Mouse (Mus musculus) megakaryocyte, adult 5-6 weeks (primary cell): ENCODE measurements around the gene Cacna1e. TPM values are rescaled to one million over a fixed set of nuclear protein-coding genes. Genes with fewer than 3 reads are reported as not detected.

Source experiments
- ATAC-seq: 2 replicates; pipeline ENCODE4 v1.8.0; 2016; ENCODE audit warnings: mild to moderate bottlenecking, inconsistent platforms; ENCODE audit not compliant: poor library complexity, severe bottlenecking
- total RNA-seq, 2 experiments: library from RNA; stranded (forward) in 1 of 2; stranded (reverse) in 1 of 2; fragments of 153-499, 151-499 nt in 1 of 2; fragments of 221-1000, 200-1000 nt in 1 of 2; gene quantifications; 2 replicates each; pipeline versions ENCODE4 v1.2.3 to v1.2.4; 2015 to 2017

The Cacna1e gene
- total RNA-seq, 2 experiments from 2014 or later: 0.02 to 0.26 TPM

DNA sequence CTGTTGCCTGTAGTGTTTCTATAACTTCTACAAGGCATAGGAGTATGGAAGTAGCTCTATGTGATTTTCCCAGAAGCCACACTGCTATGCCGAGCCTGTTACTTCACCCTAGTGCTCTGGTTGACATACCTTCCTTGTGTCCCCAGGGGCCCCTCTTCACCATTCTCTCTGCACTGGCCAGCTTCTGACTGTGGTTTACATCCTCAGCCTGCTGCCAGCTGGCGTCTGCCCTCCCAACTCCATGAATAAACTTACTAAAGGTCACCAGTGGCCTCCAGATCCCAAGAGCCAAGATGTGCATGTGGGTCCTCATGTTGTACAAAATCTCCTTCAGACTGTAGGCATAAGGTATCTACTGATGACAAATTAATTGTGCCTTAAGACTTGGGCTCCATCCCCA is 230.3 kb downstream of the Cacna1e start:
- ATAC-seq: no peak

DNA sequence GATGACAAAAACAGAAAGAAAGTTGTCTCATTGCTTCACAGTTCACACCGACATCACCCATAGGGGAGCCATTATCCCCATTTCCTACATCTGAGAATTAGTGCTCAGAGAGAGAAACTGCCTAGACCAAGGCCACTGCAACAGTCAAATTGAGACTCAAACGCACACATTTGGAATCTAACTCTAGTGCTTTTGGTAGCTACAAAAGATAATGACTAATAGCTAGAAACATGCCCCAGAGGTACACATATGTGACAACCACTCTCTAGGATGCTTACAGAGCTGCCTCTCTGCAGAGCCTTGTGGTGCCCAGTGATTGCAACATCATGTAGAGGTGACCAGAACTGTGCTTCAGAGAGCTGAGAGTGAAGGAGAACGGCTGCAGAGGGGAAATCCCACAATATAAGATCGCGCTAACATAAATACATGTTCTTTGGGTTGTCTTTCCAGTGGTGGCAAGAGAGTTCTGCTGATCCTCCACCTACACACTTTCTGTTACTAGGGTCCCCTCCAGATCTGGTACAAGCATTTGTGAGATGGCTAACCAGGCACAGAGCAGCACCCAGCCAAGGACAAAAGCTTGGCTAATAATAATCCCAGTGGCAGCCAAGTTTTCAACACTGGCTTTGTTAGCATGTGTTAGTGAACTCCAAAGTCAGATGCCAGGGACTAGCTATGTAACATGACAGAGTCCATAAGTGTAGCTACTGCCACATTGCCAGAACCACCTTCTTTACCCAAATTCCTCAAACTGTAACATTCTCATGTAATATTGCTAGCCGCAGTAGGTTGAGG is 237.9 kb downstream of the Cacna1e start:
- ATAC-seq: no peak

DNA sequence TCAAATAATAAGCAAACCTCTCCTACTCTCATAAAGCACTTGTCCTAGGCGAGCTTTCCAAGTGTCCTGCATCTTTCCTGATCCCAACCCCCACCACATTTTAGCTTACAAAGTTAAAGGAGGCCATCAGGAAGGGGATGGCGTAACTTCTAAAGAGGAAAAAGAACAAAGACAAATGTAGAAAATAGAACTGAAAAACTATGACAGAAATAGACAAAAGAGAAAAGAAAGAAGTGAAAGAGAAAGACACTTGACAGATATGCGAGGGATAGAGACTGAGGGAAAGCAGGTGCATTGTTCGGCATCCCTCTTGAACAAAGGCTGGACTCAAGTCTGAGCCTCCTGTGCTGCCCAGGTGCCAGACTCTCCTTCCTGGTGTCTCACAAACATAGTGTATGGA is 246.5 kb downstream of the Cacna1e start:
- peak; percentile 52 for ATAC-seq

DNA sequence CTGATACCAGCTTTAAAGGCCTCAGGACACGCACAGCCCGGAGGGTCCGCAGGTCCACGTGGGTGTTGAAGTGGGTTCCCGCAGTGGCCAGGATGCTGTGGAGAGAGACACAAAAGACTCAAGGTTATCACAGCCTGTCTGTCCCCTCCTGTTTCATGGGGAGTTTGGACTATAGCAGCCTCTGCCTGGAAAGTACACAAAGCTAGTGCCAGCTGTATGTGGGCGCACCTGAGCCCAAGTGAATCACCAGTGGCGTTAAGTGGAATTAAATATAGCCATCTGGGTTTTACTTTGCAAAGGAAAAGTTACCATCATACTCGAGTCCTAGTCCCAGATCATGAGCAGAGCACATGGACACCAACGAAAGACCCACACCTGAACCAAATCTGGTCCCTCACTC is 248.5 kb downstream of the Cacna1e start:
- ATAC-seq: no peak

DNA sequence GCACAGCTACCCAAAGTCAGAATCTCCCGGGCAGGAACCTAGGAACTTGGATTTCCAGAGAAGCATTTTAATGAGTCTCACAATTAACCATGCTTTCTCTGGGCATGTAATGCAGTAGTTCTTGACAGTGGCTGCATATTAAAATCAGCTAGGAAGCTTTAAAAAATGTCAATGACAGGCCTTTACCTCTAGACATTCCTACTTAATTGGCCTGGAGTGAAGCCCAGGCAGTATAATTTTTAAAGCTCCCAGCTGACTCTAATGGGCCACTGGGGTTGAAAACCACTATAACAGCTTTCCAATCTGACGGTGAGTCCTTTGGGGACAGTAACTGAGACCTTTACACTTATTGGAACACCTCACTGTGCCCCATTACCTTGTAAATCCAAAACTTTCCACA is 251.4 kb downstream of the Cacna1e start:
- ATAC-seq: no peak

DNA sequence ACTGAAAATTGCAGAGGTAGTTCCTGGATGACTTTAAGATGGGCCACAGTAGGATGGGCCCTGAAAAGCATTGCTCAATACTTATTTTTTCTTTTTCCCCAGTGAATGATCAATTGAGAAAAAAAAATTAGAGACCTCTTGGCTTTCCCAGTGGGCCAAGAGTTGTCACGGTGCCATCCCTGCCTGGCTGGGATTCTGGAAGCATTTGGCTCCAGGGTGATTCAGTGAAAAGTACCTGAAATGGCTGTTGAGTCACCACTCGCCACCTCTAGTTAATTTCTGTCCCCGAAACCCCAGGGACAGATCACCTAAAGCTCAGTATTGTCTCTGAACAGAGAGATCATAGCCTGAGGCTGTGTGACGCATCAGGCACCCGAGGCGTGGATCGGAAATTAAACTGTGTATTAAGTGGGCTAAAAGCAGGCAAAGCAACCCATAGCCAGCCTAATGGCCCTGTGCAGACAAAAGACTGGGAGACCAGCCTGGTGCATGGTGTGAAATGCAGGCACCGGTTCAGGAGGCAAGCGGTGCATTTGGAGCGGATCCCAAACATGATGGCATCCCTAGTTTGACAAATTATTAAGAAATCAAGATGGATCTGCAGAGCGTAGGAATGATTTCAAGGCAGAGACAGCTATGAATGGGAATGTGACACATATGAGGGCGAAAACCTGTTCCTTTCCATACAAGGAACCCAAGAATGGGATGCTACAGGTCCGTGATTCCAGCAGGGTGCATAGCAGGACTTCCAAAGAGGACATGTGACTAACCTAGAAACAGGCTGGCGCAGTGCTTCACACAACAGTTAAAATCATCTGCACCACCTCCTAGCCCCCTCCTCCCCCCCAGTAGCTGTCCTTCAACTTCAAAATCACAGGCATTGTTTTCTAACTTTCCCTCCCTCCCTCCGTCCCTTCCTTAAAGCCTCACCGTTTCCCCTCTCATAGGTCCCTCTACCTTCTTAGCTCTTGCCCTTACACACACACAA is 261.3 kb downstream of the Cacna1e start:
- no peak for ATAC-seq

DNA sequence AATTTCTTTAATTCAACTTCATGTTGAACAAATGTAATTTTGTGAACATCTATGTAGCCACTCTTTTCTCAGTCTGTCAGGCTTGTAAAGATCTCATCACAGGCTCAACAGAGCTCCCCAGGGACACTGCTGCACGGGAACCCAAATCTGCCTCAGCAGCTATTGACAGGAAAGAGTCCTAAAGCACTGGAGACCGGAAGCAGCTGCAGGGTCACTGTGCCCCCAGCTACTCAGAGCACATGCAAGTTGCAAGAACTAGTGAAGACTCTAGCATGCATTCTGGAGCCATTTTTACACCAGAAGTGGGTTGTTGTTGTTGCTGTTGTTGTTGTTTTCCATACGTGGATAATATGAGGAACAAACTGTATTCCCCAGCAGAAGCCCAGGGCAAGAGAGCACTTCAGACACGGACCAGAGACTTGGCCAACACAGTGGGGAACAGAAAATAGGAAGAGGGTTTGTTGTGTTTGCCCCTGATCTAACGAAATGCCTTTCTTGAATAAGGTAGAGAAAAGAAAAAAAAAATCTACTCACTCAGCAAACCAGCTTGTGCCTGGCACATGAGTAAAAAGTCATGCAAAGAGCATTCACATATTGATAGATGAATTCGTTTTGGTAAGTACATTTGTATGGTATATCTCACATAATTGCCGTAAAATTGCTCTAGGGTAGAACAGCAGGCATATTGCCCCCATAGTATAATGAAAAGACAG is 266.4 kb downstream of the Cacna1e start:
- 0 out of 2 replicates have a peak, but pooled peaks have one; percentile 10 for ATAC-seq

DNA sequence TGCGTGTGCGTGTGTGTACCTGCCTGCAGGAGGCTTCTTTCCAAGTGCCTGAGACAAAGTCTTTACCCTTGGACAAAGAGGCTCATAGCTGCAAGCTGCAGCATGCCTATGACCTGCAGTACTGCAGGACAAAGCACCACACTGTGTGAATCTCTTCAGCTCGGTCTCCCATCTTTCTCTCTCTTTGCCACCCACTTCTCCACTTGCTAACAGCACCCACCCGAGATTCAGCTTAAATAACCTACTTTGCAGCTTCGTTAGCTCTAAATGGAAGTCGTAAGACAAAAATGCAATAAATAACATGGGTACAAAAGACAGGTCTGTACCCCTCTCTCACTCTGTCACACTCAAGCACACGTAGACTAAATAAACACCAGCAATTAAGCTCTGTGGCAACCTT is 268.5 kb downstream of the Cacna1e start:
- ATAC-seq: no peak

DNA sequence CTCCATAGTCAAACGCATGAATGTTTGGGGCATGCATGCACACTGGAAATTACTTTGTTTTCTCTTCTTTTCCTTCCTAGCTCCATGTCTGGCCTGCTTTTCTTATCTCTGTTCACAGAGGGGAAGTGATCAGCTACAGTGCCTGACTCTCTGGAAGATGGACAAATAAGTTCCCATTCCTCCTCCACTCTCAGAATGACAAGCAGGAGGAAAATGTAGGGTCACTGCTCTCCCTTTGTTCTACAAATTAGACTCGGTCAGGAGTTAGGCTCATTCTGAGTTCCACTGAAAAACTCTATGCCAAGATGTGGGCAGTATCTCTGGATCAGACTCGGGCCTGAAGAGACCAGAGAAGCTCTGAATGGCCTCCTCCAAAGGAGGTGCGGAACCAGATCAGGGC is 275.8 kb downstream of the Cacna1e start:
- ATAC-seq: no peak

DNA sequence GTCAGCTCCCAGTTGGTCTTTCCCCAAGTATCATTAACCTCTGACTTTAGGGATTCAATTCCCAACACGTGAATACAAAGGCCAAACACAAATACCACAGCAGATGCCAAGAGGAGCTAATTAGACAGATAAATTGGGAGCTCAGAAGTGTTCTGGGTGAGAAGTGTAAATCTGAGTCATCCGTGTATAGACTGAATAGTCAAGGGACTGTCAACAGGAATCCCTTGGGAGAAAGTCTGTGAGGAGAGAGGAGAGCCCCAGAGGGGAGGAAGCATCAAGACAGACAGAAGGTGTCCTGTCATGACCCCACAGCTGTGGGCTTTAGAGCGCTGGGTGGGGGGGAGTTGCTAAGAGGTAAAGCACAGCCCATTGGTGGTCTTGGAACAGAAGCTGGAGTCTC is 276.9 kb downstream of the Cacna1e start:
- ATAC-seq: no peak

DNA sequence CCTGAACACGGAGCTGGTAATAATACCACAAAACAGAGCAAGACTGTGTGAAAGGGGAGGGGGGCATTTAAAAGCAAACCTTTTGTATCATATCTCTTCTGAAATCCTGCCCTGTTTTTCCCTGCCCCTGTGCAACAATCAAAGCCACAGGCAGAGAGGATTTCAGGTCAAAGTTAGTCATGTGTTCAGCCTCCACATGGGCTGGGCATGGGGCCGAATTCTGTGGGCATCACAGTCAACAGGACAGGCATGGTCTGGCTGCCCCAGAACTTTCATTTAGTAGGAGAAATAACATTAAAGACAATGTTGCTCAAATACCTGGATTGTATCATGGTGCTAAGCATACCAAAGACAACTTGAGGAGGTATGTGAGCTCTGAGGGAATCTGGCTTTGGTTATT is 278.7 kb downstream of the Cacna1e start:
- no peak for ATAC-seq

DNA sequence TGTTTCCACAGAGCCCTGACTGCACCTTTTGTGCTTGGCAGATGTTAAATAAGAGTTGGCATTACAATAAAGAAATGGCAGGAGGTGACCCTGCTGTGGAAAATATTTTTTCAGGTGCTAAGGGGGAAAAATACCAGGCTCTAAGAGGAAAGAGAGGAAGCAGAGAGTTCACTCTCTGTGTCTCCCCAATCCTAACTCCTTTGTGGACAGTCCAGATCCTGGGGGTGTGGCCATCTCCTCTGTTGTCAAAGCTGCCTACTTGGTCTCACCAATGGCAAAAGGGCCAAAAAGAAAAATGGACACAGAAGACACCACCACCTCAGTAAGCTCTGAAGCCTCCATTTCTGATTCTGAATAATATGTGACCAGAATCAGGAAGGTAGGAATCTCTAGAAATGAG is 280.5 kb downstream of the Cacna1e start:
- no peak for ATAC-seq

DNA sequence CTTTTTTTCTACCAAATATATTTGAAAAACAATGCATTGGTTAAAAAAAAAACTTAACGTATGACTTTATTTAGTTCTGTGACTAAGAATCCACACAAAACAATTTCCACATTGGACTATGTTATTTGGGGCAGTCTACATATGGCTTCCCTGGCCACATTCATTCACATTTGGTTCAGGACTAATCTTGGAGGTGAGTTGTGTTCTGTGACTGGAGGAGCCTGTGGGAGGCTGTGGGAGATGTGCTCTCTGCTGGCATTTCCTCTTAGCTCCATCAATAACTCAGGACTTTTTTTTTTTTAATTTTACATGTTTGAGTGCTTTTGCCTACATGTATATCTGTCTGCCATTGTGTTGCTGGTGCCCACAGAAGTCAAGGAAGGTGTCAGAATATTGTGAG is 281.8 kb downstream of the Cacna1e start:
- ATAC-seq: no peak

DNA sequence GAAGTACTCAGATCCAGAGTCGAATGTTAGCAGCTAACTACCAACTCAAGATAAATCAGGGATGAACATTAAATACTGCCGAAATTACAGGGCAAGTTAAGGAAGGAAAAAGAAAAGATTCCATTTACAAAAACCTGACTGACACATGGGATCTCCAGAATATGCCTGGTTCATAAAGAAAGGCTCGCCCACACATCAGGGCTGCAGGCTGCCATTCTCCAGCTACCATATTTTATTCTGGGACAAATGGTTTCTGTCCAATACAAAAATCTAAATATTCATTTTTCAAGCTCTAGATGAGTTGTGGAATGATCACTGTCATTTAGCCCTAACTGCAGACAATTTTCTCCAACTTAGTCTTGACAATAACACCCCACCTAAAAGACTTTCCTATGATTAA is 301.8 kb downstream of the Cacna1e start:
- no peak for ATAC-seq

DNA sequence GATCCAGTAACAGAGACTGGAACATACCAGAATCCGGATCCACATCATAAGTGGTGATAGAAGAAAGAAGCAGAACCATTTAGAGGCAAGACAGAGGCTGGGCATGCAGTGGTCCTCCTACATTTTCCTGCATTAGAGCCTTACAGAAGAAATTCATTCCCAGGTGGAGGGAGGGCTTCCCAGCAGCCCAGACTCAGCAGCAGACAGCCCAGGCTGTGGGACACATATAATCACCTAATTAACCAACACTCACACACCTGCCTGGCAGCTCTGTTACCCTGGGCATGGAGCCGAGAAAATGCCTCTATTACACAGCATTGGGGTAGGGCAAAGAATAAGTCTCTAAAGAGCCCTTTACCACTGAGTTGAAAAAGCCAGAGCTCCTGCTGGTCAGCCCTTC is 304.4 kb downstream of the Cacna1e start:
- ATAC-seq: no peak

DNA sequence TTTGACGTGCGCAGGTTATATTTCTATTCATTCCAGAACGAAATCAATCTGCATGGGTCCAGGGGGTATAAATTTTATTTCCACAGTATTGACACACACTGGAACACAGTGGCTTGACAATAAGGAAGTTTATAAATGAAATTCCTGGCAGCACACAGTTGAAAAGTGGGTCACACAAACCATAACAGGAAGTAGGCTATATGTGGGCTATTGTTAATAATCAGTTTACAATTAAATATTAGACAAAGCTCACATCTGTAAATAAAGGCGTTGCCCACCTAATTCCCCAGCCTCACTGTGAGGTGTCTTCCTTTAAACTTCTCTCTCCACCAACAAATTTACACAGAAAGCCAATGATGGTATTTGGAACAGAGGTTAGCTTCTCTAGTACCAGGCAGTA is 305.6 kb downstream of the Cacna1e start:
- ATAC-seq: no peak

DNA sequence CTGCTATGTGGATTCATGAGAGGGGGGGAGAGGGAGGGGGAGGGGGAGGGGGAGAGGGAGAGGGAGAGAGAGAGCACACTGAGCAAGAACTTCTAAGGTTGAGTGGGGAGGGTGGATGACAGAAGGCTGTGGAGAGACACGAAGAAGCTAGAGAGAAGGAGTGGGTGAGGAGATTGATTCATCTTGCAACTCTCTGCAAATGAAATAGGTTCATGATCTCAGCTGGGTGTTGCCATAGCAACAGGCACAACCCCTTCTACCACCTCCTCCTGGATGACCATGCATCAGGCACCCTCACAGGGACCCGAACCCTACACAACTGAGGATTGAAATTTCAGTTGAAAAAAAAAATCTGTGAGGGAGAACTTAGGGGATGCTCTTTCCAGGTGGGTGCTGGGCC is 307.9 kb downstream of the Cacna1e start:
- ATAC-seq: no peak

DNA sequence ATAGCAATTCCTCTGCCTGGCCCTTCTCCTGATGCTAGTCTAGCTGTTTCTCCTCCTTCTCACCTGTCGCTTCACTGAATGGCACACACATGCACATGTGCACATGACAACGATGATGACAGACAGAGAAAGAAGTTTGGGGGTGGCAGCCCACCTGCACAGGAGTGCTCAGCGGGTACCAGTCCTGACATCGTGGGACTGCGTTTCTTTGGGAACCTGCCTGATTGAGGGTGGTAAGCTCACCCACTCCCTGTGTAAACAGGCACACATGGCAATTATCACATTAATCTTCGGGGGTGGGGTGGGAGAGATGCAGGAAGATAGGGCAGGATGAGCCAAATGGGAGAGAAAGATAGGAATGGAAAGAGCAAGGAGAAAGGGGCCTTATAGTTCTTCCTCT is 318.3 kb downstream of the Cacna1e start:
- ATAC-seq: no peak

DNA sequence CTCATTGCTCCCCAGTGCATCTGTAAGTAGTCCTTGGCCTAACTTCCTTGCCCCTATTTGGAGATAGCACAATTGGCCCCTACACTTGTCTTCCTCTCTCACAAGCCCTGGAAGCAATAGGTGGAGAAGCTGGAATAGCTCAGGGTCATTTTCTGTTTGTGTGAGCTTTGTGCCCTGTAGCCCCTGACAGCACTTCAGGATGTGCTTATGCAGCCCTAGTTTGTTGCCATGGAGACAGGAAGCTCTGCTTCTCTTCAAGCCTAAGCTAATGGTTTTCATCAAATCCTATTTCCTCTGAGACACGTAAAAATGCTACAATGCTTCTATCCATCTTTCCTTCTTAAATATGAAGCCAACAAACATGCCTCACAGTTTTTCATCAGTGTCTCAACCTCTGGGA is 328.5 kb downstream of the Cacna1e start:
- no peak for ATAC-seq

DNA sequence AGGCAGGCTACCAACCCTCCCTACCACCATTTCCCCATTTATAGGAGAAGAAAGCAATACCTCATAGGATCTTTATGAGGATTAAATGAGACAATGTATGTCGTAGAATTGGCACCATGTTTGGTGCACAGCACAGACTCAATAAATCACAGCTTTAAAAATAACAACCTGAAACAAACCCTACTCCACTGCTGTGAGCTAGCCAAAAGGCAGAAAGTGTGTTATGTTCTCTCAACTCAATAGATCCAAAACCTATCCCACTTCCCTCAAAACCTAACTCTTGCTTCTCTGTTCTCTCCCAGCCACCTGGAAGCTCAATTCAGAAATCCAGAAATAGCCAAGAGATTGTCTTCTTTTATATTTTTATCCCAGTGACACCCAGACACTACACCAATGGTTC is 331.2 kb downstream of the Cacna1e start:
- no peak for ATAC-seq

DNA sequence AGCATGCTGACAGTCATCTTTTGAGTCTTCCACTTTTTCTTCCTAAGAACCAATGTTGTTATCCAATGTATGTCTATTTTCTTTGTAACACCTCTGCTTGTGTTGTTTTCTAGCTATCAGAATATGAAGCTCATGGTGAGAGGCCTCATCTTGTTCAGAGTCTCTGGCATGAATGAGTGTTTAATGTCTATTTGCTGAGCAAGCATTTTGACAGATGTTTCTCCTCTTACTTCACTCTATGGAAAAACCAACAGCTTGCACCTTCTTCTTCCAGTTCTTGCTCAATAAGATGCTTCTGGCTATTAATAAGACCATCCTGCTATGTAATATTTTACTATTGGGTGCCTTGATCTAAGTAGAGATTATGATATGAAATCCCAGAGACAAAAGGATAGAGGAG is 346.9 kb downstream of the Cacna1e start:
- ATAC-seq: no peak
